Mouse (Mus musculus): ENCODE data around the gene Fkbpl. TPM values are rescaled to one million over a fixed set of nuclear protein-coding genes. Genes with fewer than 3 reads are reported as not detected.
A peak's percentile ranks its signal among the peaks of the same experiment; 100 is the strongest.

Fkbpl gene
- polyA plus RNA-seq, 1 experiment, result 6.7 TPM

- no peak for DNase-seq (ENCODE audit: extremely low spot score in 1 of 2, low spot score in 1 of 2)
These were observed 18.3 kb upstream of the Fkbpl start for GRCm38 (mm10) chr17:34626062-34626772.

DNA sequence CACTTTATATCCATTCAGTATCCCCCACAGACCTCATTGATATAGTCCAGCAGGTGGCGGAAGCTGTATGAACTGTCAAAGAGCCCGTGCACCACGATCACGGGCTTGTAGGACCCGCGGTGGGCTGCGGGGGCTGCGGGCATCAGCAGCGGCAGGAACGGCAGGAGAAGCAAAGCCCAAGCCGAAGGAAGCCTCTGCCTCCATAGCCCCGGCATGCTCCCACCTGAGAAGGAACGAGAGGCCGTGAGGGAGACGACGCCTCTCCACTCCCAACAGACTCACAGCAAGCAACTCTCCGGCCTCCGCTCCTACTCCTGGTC lies 17.8 kb upstream of the Fkbpl start:
- no peak for DNase-seq (ENCODE audit: extremely low spot score in 1 of 2, low spot score in 1 of 2)

- peak; percentile 82 to 93 for DNase-seq (ENCODE audit: extremely low spot score in 1 of 2, low spot score in 1 of 2)
These were observed 17.2 kb upstream of the Fkbpl start for GRCm38 (mm10) chr17:34627093-34627942.

GRCm38 (mm10) chr17:34627943-34628643 lies 16.5 kb upstream of the Fkbpl start, which contains the start of gene Ppt2:
Gene Ppt2, minus strand, starts transcription at chr17:34628510.
- no peak for DNase-seq (ENCODE audit: extremely low spot score in 1 of 2, low spot score in 1 of 2)

DNA sequence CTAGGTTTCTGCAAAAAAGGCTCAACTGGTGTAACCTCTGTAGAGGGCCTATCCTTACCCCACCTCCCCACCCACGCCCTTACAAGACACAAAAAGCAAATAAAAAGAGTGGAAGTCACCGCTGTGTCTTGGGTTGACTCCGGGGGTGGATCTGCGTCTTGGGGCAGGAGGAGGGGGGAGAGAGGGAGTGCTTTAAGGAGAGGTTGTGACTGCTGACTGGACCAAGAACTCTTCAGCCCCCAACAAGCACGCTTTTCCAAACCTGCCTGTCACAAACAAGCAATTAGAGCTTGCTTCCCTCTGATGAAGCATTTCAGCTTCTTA lies 16.0 kb upstream of the Fkbpl start:
- DNase-seq (ENCODE audit: extremely low spot score in 1 of 2, low spot score in 1 of 2), result no peak

GRCm38 (mm10) chr17:34629221-34629751 lies 15.3 kb upstream of the Fkbpl start, which contains the start of gene Prrt1:
Gene Prrt1, plus strand, starts transcription at chr17:34629533.
- peak; percentile 66 to 77 for DNase-seq (ENCODE audit: extremely low spot score in 1 of 2, low spot score in 1 of 2)

- DNase-seq (ENCODE audit: extremely low spot score in 1 of 2, low spot score in 1 of 2), result no peak
These were observed 14.6 kb upstream of the Fkbpl start for GRCm38 (mm10) chr17:34629796-34630603.

DNA sequence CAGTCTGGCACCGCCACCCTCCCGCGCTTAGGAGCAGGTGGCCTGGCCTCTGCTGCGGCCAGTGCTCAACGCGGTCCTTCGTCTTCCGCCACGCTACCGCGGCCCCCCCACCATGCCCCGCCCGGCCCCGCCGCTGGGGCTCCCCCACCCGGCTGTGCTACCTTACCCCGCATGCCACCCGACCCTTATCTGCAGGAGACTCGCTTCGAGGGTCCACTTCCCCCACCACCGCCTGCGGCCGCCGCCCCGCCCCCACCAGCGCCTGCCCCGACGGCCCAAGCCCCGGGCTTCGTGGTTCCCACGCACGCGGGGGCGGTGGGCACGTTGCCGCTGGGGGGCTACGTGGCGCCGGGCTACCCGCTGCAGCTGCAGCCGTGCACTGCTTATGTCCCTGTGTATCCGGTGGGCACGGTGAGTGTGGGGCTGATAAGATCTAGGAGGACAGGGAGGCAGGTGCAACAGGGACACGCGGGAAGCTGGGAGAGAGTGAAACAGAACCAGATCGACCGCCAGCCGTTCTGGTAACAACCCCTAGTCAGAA lies 13.7 kb upstream of the Fkbpl start:
- DNase-seq (ENCODE audit: extremely low spot score in 1 of 2, low spot score in 1 of 2), result no peak

- DNase-seq (ENCODE audit: extremely low spot score in 1 of 2, low spot score in 1 of 2), result no peak
These were observed 12.9 kb upstream of the Fkbpl start for GRCm38 (mm10) chr17:34631647-34632046.

DNA sequence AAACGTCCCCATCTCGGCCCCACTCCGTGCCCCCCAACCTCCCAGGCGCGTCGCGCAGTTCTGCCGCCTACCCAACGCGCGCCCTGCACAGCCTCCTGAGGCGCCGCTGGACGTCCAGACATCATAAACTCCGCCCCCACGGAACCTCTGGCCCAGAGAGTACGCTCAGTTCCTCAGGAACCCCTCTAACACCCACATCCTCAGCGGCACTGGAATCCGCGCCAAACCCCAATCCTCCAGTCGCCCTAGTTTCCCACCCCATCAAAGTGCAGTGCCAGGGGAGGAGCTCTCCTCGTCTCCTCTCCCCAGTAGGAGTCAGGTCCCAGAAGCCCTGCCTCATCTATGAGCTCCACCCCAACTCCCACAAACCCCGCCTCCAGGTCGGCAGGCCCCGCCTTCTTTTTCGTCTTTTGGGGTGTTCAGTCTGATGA lies 12.3 kb upstream of the Fkbpl start:
- peak; percentile 85 to 90 for DNase-seq (ENCODE audit: extremely low spot score in 1 of 2, low spot score in 1 of 2)

- no peak for DNase-seq (ENCODE audit: extremely low spot score in 1 of 2, low spot score in 1 of 2)
These were observed 8.9 kb upstream of the Fkbpl start for GRCm38 (mm10) chr17:34635671-34636070.

GRCm38 (mm10) chr17:34637459-34637858 lies 7.1 kb upstream of the Fkbpl start:
- DNase-seq (ENCODE audit: extremely low spot score in 1 of 2, low spot score in 1 of 2), result no peak

- no peak for DNase-seq (ENCODE audit: extremely low spot score in 1 of 2, low spot score in 1 of 2)
These were observed 4.9 kb upstream of the Fkbpl start for GRCm38 (mm10) chr17:34639461-34640255.

GRCm38 (mm10) chr17:34640778-34641601 lies 3.6 kb upstream of the Fkbpl start:
- no peak for DNase-seq (ENCODE audit: extremely low spot score in 1 of 2, low spot score in 1 of 2)

GRCm38 (mm10) chr17:34641945-34642344 lies 2.6 kb upstream of the Fkbpl start:
- DNase-seq (ENCODE audit: extremely low spot score in 1 of 2, low spot score in 1 of 2), result no peak

GRCm38 (mm10) chr17:34643379-34643778 lies 1.2 kb upstream of the Fkbpl start:
- DNase-seq (ENCODE audit: extremely low spot score in 1 of 2, low spot score in 1 of 2), result no peak

- DNase-seq (ENCODE audit: extremely low spot score in 1 of 2, low spot score in 1 of 2), result no peak
These were observed 620 bp upstream of the Fkbpl start for GRCm38 (mm10) chr17:34643944-34644343.

- DNase-seq (ENCODE audit: extremely low spot score in 1 of 2, low spot score in 1 of 2), result no peak
These were observed 779 bp downstream of the Fkbpl start for GRCm38 (mm10) chr17:34645256-34645829.

Data from frontal cortex, adult 2 months (tissue).